Mouse (Mus musculus): ENCODE measurements around the gene Pamr1. TPM values are rescaled to one million over a fixed set of nuclear protein-coding genes. Genes with fewer than 3 reads are reported as not detected.

The Pamr1 gene
- polyA plus RNA-seq, 1 experiment = not detected

- H3ac ChIP-seq (ENCODE audit: control insufficient read depth, insufficient read length, low read depth) = no peak overlapping the region
- no peaks in the 10 kb centered on the region for H3K79me3 ChIP-seq (ENCODE audit: low read depth)
- H3K4me3 ChIP-seq (ENCODE audit: insufficient read depth, poor library complexity, severe bottlenecking) = no peak overlapping the region
- H3K27me3 ChIP-seq (ENCODE audit: control insufficient read depth, insufficient read depth, insufficient read length) = peaks cover 13% of the 10 kb centered on the region
- TF ChIP-seq MYOG (IDR thresholded peaks at IDR 0.05; ENCODE audit: control insufficient read depth, extremely low read depth, insufficient read length) (no peak), MYOD1 (IDR thresholded peaks at IDR 0.05; ENCODE audit: control insufficient read depth, insufficient read length, low read depth) (no peak), FOSL1 (IDR thresholded peaks at IDR 0.05; ENCODE audit: insufficient read depth, low read length, poor library complexity, severe bottlenecking) (no peak), CTCF (IDR thresholded peaks at IDR 0.05; ENCODE audit: control insufficient read depth, insufficient read depth, insufficient read length) (no peak), USF1 (IDR thresholded peaks at IDR 0.05; ENCODE audit: low read depth) (no peak), CEBPB (IDR thresholded peaks at IDR 0.05; ENCODE audit: low read depth) (no peak), MAX (IDR thresholded peaks at IDR 0.05) (no peak)
- H3K79me2 ChIP-seq (ENCODE audit: control insufficient read depth, insufficient read depth) = no peaks in the 10 kb centered on the region
- H3K36me3 ChIP-seq (ENCODE audit: control insufficient read depth, insufficient read depth) = no peaks in the 10 kb centered on the region
Observed at GRCm38 (mm10) chr2:102533437-102533836, 16.4 kb upstream of the Pamr1 start.

- TF ChIP-seq MAX (IDR thresholded peaks at IDR 0.05) (no peak), CEBPB (IDR thresholded peaks at IDR 0.05; ENCODE audit: low read depth) (no peak), USF1 (IDR thresholded peaks at IDR 0.05; ENCODE audit: low read depth) (no peak), CTCF (IDR thresholded peaks at IDR 0.05; ENCODE audit: control insufficient read depth, insufficient read depth, insufficient read length) (no peak), MYOD1 (IDR thresholded peaks at IDR 0.05; ENCODE audit: control insufficient read depth, insufficient read length, low read depth) (no peak), FOSL1 (IDR thresholded peaks at IDR 0.05; ENCODE audit: insufficient read depth, low read length, poor library complexity, severe bottlenecking) (no peak), MYOG (IDR thresholded peaks at IDR 0.05; ENCODE audit: control insufficient read depth, extremely low read depth, insufficient read length) (no peak)
- Histone ChIP-seq H3K36me3 (ENCODE audit: control insufficient read depth, insufficient read depth) (no peaks in the 10 kb centered on the region), H3K27me3 (ENCODE audit: control insufficient read depth, insufficient read depth, insufficient read length) (peaks cover 24% of the 10 kb centered on the region), H3K79me3 (ENCODE audit: low read depth) (no peaks in the 10 kb centered on the region), H3K79me2 (ENCODE audit: control insufficient read depth, insufficient read depth) (no peaks in the 10 kb centered on the region), H3K4me3 (ENCODE audit: insufficient read depth, poor library complexity, severe bottlenecking) (no peak overlapping the region), H3ac (ENCODE audit: control insufficient read depth, insufficient read length, low read depth) (no peak overlapping the region)
Observed at GRCm38 (mm10) chr2:102536766-102537165, 13.0 kb upstream of the Pamr1 start.

DNA sequence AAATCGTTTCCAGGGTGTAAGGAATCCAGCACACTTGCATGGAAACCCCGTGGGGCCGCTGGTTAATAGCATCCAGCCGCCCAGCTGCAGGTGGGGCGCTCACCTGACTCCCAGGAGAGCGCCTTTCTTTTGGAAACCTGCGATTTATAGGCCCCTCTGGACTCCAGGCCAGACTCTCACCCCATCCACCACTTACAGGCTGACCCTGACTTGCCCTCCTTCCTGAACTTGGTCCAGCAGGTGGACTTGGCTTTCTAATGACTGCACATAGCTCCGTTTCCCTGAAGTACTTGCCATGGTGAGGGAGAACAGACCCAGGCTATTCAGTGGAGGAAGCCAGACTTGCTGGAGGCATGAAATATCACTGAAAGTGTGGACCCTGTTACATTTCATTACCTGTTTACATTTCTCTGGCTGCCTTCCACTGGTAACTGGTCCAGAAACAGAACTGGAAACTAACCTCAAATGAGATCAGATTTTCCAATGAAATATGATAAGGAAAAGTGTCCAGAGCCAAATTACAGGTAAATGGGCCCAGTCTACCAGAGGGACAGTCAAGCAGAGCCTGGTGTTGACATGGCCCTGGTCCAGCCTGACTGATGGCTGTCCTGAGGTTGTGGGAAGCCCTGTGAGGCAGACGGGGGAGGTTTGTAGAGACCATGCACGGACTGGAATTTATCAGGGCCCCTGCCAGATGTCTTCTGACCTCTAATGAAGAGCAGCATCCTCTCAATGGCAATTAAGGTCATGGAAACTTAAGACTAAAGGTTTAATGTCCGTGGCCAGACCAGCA lies 9.2 kb upstream of the Pamr1 start:
- no peaks in the 10 kb centered on the region for H3K79me2 ChIP-seq (ENCODE audit: control insufficient read depth, insufficient read depth)
- H3ac ChIP-seq (ENCODE audit: control insufficient read depth, insufficient read length, low read depth) = no peak overlapping the region
- no peaks in the 10 kb centered on the region for H3K36me3 ChIP-seq (ENCODE audit: control insufficient read depth, insufficient read depth)
- no peak for TF ChIP-seq CTCF (IDR thresholded peaks at IDR 0.05; ENCODE audit: control insufficient read depth, insufficient read depth, insufficient read length)
- TF ChIP-seq FOSL1 (IDR thresholded peaks at IDR 0.05; ENCODE audit: insufficient read depth, low read length, poor library complexity, severe bottlenecking) = no peak
- TF ChIP-seq MAX (IDR thresholded peaks at IDR 0.05) = no peak
- TF ChIP-seq MYOG (IDR thresholded peaks at IDR 0.05; ENCODE audit: control insufficient read depth, extremely low read depth, insufficient read length) = no peak
- TF ChIP-seq MYOD1 (IDR thresholded peaks at IDR 0.05; ENCODE audit: control insufficient read depth, insufficient read length, low read depth) = no peak
- TF ChIP-seq USF1 (IDR thresholded peaks at IDR 0.05; ENCODE audit: low read depth) = no peak
- no peak for TF ChIP-seq CEBPB (IDR thresholded peaks at IDR 0.05; ENCODE audit: low read depth)
- no peaks in the 10 kb centered on the region for H3K79me3 ChIP-seq (ENCODE audit: low read depth)
- no peak overlapping the region for H3K4me3 ChIP-seq (ENCODE audit: insufficient read depth, poor library complexity, severe bottlenecking)
- H3K27me3 ChIP-seq (ENCODE audit: control insufficient read depth, insufficient read depth, insufficient read length) = peaks cover 46% of the 10 kb centered on the region

- TF ChIP-seq FOSL1 (IDR thresholded peaks at IDR 0.05; ENCODE audit: insufficient read depth, low read length, poor library complexity, severe bottlenecking) (no peak), MYOG (IDR thresholded peaks at IDR 0.05; ENCODE audit: control insufficient read depth, extremely low read depth, insufficient read length) (no peak)
- H3K27me3 ChIP-seq (ENCODE audit: control insufficient read depth, insufficient read depth, insufficient read length) = peaks cover 41% of the 10 kb centered on the region
Observed at GRCm38 (mm10) chr2:102541404-102542125, 8.2 kb upstream of the Pamr1 start.

DNA sequence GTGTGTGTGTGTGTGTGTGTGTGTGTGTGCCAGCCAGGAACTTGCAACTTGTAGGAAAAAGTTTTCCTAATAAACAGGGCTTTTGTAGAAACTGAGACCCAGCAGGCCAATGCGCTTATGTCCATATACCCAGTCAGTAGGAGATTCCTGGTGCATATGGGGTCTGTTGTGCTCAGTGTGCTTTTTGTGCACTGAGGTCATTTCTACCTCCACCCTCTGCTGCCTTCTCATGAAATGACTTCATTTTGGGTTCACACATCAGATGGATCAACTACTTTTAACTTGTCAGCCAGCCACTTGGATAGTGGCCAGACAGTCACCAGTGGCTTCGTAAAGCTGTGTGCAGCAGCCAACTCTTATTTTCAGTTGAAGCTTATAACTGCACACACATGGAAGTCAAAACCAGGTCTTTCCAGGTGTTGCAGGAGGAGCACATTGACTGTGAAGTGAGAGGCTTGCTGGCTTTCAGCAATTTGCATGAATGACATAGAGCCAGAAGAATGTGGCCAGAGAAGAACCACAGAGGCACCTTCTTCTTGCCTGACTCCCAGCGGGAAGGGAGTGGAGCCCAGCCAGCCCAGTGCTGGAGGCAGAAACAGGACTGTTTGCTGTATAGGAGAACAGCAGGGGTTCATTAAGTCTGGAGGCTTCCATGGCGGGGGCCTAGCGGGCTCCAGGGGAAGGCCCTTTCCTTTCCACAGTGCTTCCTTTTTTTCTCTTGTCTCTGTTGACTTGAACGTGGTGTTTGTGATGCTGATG lies 5.7 kb upstream of the Pamr1 start:
- no peaks in the 10 kb centered on the region for H3K79me2 ChIP-seq (ENCODE audit: control insufficient read depth, insufficient read depth)
- no peaks in the 10 kb centered on the region for H3K36me3 ChIP-seq (ENCODE audit: control insufficient read depth, insufficient read depth)
- peaks cover 39% of the 10 kb centered on the region for H3K27me3 ChIP-seq (ENCODE audit: control insufficient read depth, insufficient read depth, insufficient read length)
- H3K79me3 ChIP-seq (ENCODE audit: low read depth) = no peaks in the 10 kb centered on the region
- no peak for TF ChIP-seq CTCF (IDR thresholded peaks at IDR 0.05; ENCODE audit: control insufficient read depth, insufficient read depth, insufficient read length)
- no peak for TF ChIP-seq USF1 (IDR thresholded peaks at IDR 0.05; ENCODE audit: low read depth)
- TF ChIP-seq MAX (IDR thresholded peaks at IDR 0.05) = no peak
- TF ChIP-seq FOSL1 (IDR thresholded peaks at IDR 0.05; ENCODE audit: insufficient read depth, low read length, poor library complexity, severe bottlenecking) = no peak
- no peak for TF ChIP-seq MYOD1 (IDR thresholded peaks at IDR 0.05; ENCODE audit: control insufficient read depth, insufficient read length, low read depth)
- TF ChIP-seq CEBPB (IDR thresholded peaks at IDR 0.05; ENCODE audit: low read depth) = no peak
- no peak overlapping the region for H3ac ChIP-seq (ENCODE audit: control insufficient read depth, insufficient read length, low read depth)
- no peak overlapping the region for H3K4me3 ChIP-seq (ENCODE audit: insufficient read depth, poor library complexity, severe bottlenecking)

More at GRCm38 (mm10) chr2:102541404-102542125, 8.2 kb upstream of the Pamr1 start:
- H3K79me2 ChIP-seq (ENCODE audit: control insufficient read depth, insufficient read depth) = no peaks in the 10 kb centered on the region
- H3ac ChIP-seq (ENCODE audit: control insufficient read depth, insufficient read length, low read depth) = no peak overlapping the region
- no peaks in the 10 kb centered on the region for H3K79me3 ChIP-seq (ENCODE audit: low read depth)
- no peaks in the 10 kb centered on the region for H3K36me3 ChIP-seq (ENCODE audit: control insufficient read depth, insufficient read depth)
- H3K4me3 ChIP-seq (ENCODE audit: insufficient read depth, poor library complexity, severe bottlenecking) = no peak overlapping the region
